Comparison of ENCODE assay signal across 14 mouse cellular contexts in genomic region chr12:32306326-32306725, GRCm38 (mm10).
DNase-seq lines count a peak whose midpoint lies in the region; ATAC-seq and TF ChIP-seq lines count a peak whose summit lies in the region.
"Had no signal": no experiment of that assay in that cellular context is flagged by ENCODE, and none has a peak within 500 bp of the region (broad histone marks: within the 10 kb centered on the region; RNA-seq: fewer than 3 reads in every experiment).

No protein-coding gene starts in this region.

- no peak for TF ChIP-seq POLR2A in bone marrow, adult 2 months (IDR thresholded peaks at IDR 0.05; ENCODE audit: borderline replicate concordance, control insufficient read depth, low read depth, low read length)

- no peak for ATAC-seq in lung, postnatal 0 days
- no peak for ATAC-seq in liver, embryonic 13.5 days (ENCODE audit: low read depth)
- no peak for ATAC-seq in forebrain, embryonic 15.5 days (replicated peaks)
- ATAC-seq: forebrain, embryonic 16.5 days; inflammation-experienced regulatory T-cells, adult 6 months; midbrain, embryonic 15.5 days had no signal

- 80% methylated on average over 4 of the region's 4 CpGs for WGBS in lung, postnatal 0 days
- 47% methylated on average over 4 of the region's 4 CpGs for WGBS in bone marrow, adult 2 months
- 76% methylated on average over 4 of the region's 4 CpGs for WGBS in liver, embryonic 13.5 days (ENCODE audit: insufficient replicate concordance)
- WGBS in forebrain, embryonic 15.5 days: 92% methylated on average over 4 of the region's 4 CpGs

- H3K9me3 ChIP-seq in lung, postnatal 0 days (ENCODE audit: low read length): no peaks in the 10 kb centered on the region
- H3K9me3 ChIP-seq in liver, embryonic 13.5 days (replicated peaks): no peaks in the 10 kb centered on the region
- H3K9me3 ChIP-seq in forebrain, embryonic 15.5 days: no peaks in the 10 kb centered on the region
- H3K9me3 ChIP-seq: lung, embryonic 15.5 days; midbrain, embryonic 15.5 days; neural tube, embryonic 15.5 days had no signal

- H3K27ac ChIP-seq in lung, postnatal 0 days (ENCODE audit: low read length): no peak overlapping the region
- H3K27ac ChIP-seq in bone marrow, adult 2 months (ENCODE audit: control insufficient read depth, insufficient read depth, low read depth, low read length, poor library complexity): peak overlapping the region; percentile 30; the same call in 1 of the 2 replicates
- H3K27ac ChIP-seq in liver, embryonic 13.5 days: peak overlapping the region; percentile 96
- no peak overlapping the region for H3K27ac ChIP-seq in forebrain, embryonic 15.5 days (replicated peaks)
- H3K27ac ChIP-seq: lung, embryonic 15.5 days; midbrain, embryonic 15.5 days; neural tube, embryonic 15.5 days had no signal

- no peak overlapping the region for H3K4me3 ChIP-seq in lung, postnatal 0 days (ENCODE audit: low read depth, low read length)
- no peak overlapping the region for H3K4me3 ChIP-seq in bone marrow, adult 2 months (replicated peaks; ENCODE audit: control insufficient read depth, low read depth, low read length)
- no peak overlapping the region for H3K4me3 ChIP-seq in liver, embryonic 13.5 days (replicated peaks)
- no peak overlapping the region for H3K4me3 ChIP-seq in forebrain, embryonic 15.5 days
- H3K4me3 ChIP-seq: lung, embryonic 15.5 days; midbrain, embryonic 15.5 days; neural tube, embryonic 15.5 days had no signal

- TF ChIP-seq CTCF in lung, postnatal 0 days (IDR thresholded peaks at IDR 0.05): no peak
- no peak for TF ChIP-seq CTCF in bone marrow, adult 2 months (IDR thresholded peaks at IDR 0.05; ENCODE audit: control insufficient read depth, insufficient read depth, low read length)

- H3K36me3 ChIP-seq in lung, postnatal 0 days (ENCODE audit: insufficient read depth, low read length): no peaks in the 10 kb centered on the region
- no peaks in the 10 kb centered on the region for H3K36me3 ChIP-seq in liver, embryonic 13.5 days
- H3K36me3 ChIP-seq in splenic B cell, adult 2 months (ENCODE audit: control insufficient read depth, insufficient read depth, low read length, poor library complexity, severe bottlenecking): no peaks in the 10 kb centered on the region
- no peaks in the 10 kb centered on the region for H3K36me3 ChIP-seq in forebrain, embryonic 15.5 days
- H3K36me3 ChIP-seq: lung, embryonic 15.5 days; midbrain, embryonic 15.5 days; neural tube, embryonic 15.5 days had no signal

- no peak overlapping the region for H3K9ac ChIP-seq in lung, postnatal 0 days (replicated peaks; ENCODE audit: low read depth)
- peak overlapping the region; percentile 69; the same call in 1 of the 2 replicates for H3K9ac ChIP-seq in liver, embryonic 13.5 days
- no peak overlapping the region for H3K9ac ChIP-seq in forebrain, embryonic 15.5 days (replicated peaks)
- H3K9ac ChIP-seq: lung, embryonic 15.5 days; midbrain, embryonic 15.5 days; neural tube, embryonic 15.5 days had no signal

- H3K4me2 ChIP-seq in lung, postnatal 0 days (replicated peaks; ENCODE audit: low read depth, low read length): no peak overlapping the region
- 0 out of 2 replicates have a peak overlapping the region, but pooled peaks have one; percentile 2 for H3K4me2 ChIP-seq in liver, embryonic 13.5 days
- H3K4me2 ChIP-seq in forebrain, embryonic 15.5 days (replicated peaks): no peak overlapping the region
- H3K4me2 ChIP-seq: lung, embryonic 15.5 days; midbrain, embryonic 15.5 days; neural tube, embryonic 15.5 days had no signal

- H3K27me3 ChIP-seq in lung, postnatal 0 days (replicated peaks; ENCODE audit: insufficient read depth, low read length): no peaks in the 10 kb centered on the region
- no peaks in the 10 kb centered on the region for H3K27me3 ChIP-seq in liver, embryonic 13.5 days
- no peaks in the 10 kb centered on the region for H3K27me3 ChIP-seq in splenic B cell, adult 2 months (ENCODE audit: control insufficient read depth, insufficient read depth, low read length, poor library complexity, severe bottlenecking)
- H3K27me3 ChIP-seq in forebrain, embryonic 15.5 days: no peaks in the 10 kb centered on the region
- H3K27me3 ChIP-seq: lung, embryonic 15.5 days; midbrain, embryonic 15.5 days; neural tube, embryonic 15.5 days had no signal

- DNase-seq in lung, postnatal 0 days (ENCODE audit: low spot score): peak; percentile 16
- no peak for DNase-seq in lung, postnatal 14 days
- DNase-seq in liver, embryonic 13.5 days: no peak
- peak; percentile 31 for DNase-seq in splenic B cell, adult 2 months (ENCODE audit: low read depth, low spot score)
- DNase-seq in embryo, embryonic 11 days: no peak
- DNase-seq: cerebellum, adult 9-11 months; heart, postnatal 10 days had no signal

- no peak for TF ChIP-seq EP300 in lung, postnatal 0 days (IDR thresholded peaks at IDR 0.05)

- no peaks in the 10 kb centered on the region for H3K4me1 ChIP-seq in lung, postnatal 0 days (ENCODE audit: insufficient read depth, low read depth, low read length)
- peaks cover 6% of the 10 kb centered on the region; the same call in 1 of the 2 replicates for H3K4me1 ChIP-seq in bone marrow, adult 2 months (ENCODE audit: control insufficient read depth, insufficient read depth, low read length)
- peaks cover 43% of the 10 kb centered on the region for H3K4me1 ChIP-seq in liver, embryonic 13.5 days (replicated peaks)
- no peaks in the 10 kb centered on the region for H3K4me1 ChIP-seq in forebrain, embryonic 15.5 days
- H3K4me1 ChIP-seq: lung, embryonic 15.5 days; midbrain, embryonic 15.5 days; neural tube, embryonic 15.5 days had no signal

Comparison
In these comparisons a context has a peak if more than half of its experiments do, and no peak if none do; other contexts are left out.
1. DNase-seq: peak in lung, postnatal 0 days (single experiment) and splenic B cell, adult 2 months (single experiment); none in lung, postnatal 14 days (single experiment), liver, embryonic 13.5 days (single experiment) and embryo, embryonic 11 days (single experiment).
2. H3K27ac ChIP-seq: peak in bone marrow, adult 2 months (single experiment) and liver, embryonic 13.5 days (single experiment); none in lung, postnatal 0 days (single experiment) and forebrain, embryonic 15.5 days (single experiment).